Mouse (Mus musculus): ENCODE data around the gene Prss56. TPM values are rescaled to one million over a fixed set of nuclear protein-coding genes. Genes with fewer than 3 reads are reported as not detected.

Prss56 gene
- polyA plus RNA-seq, 1 experiment, result not detected

GRCm38 (mm10) chr1:87226409-87227159 is 43.5 kb downstream of the Prss56 start:
- Histone ChIP-seq H3K4me3 (replicated peaks; ENCODE audit: control insufficient read depth, low read depth, low read length) (no peak overlapping the region), H3K27ac (ENCODE audit: control insufficient read depth, insufficient read depth, low read depth, low read length, poor library complexity) (no peak overlapping the region), H3K4me1 (ENCODE audit: control insufficient read depth, insufficient read depth, low read length) (no peaks in the 10 kb centered on the region)
- TF ChIP-seq POLR2A (IDR thresholded peaks at IDR 0.05; ENCODE audit: borderline replicate concordance, control insufficient read depth, low read depth, low read length), result no peak
- no peak for TF ChIP-seq CTCF (IDR thresholded peaks at IDR 0.05; ENCODE audit: control insufficient read depth, insufficient read depth, low read length)
- 97% methylated on average over 1 of the region's 1 CpGs for WGBS

- 94% methylated on average over 3 of the region's 3 CpGs for WGBS
These were observed 44.0 kb downstream of the Prss56 start for GRCm38 (mm10) chr1:87227160-87227550.

GRCm38 (mm10) chr1:87230606-87231005 is 47.5 kb downstream of the Prss56 start:
- no peak for TF ChIP-seq POLR2A (IDR thresholded peaks at IDR 0.05; ENCODE audit: borderline replicate concordance, control insufficient read depth, low read depth, low read length)
- TF ChIP-seq CTCF (IDR thresholded peaks at IDR 0.05; ENCODE audit: control insufficient read depth, insufficient read depth, low read length), result no peak
- no peak overlapping the region for H3K27ac ChIP-seq (ENCODE audit: control insufficient read depth, insufficient read depth, low read depth, low read length, poor library complexity)
- no peak overlapping the region for H3K4me3 ChIP-seq (replicated peaks; ENCODE audit: control insufficient read depth, low read depth, low read length)
- 80% methylated on average over 5 of the region's 5 CpGs for WGBS
- no peaks in the 10 kb centered on the region for H3K4me1 ChIP-seq (ENCODE audit: control insufficient read depth, insufficient read depth, low read length)

More at GRCm38 (mm10) chr1:87227160-87227550, 44.0 kb downstream of the Prss56 start:
- Histone ChIP-seq H3K4me3 (replicated peaks; ENCODE audit: control insufficient read depth, low read depth, low read length) (no peak overlapping the region), H3K27ac (ENCODE audit: control insufficient read depth, insufficient read depth, low read depth, low read length, poor library complexity) (no peak overlapping the region), H3K4me1 (ENCODE audit: control insufficient read depth, insufficient read depth, low read length) (no peaks in the 10 kb centered on the region)
- no peak for TF ChIP-seq POLR2A (IDR thresholded peaks at IDR 0.05; ENCODE audit: borderline replicate concordance, control insufficient read depth, low read depth, low read length)
- no peak for TF ChIP-seq CTCF (IDR thresholded peaks at IDR 0.05; ENCODE audit: control insufficient read depth, insufficient read depth, low read length)

GRCm38 (mm10) chr1:87232197-87232596 is 49.1 kb downstream of the Prss56 start:
- no peak overlapping the region for H3K4me3 ChIP-seq (replicated peaks; ENCODE audit: control insufficient read depth, low read depth, low read length)
- TF ChIP-seq CTCF (IDR thresholded peaks at IDR 0.05; ENCODE audit: control insufficient read depth, insufficient read depth, low read length) (no peak), POLR2A (IDR thresholded peaks at IDR 0.05; ENCODE audit: borderline replicate concordance, control insufficient read depth, low read depth, low read length) (no peak)
- 88% methylated on average over 7 of the region's 7 CpGs for WGBS
- H3K4me1 ChIP-seq (ENCODE audit: control insufficient read depth, insufficient read depth, low read length), result no peaks in the 10 kb centered on the region
- H3K27ac ChIP-seq (ENCODE audit: control insufficient read depth, insufficient read depth, low read depth, low read length, poor library complexity), result no peak overlapping the region

Other genes starting within 250 kb of the Prss56 start
- not detected in 2 replicates for gene Alppl2, start 93.4 kb upstream of the Prss56 start, polyA plus RNA-seq (2011; ENCODE audit: insufficient read depth, insufficient read length, low replicate concordance, missing spikeins)
- not detected in 2 replicates for gene Alpi, start 81.7 kb upstream of the Prss56 start, polyA plus RNA-seq (2011; ENCODE audit: insufficient read depth, insufficient read length, low replicate concordance, missing spikeins)
- gene Akp3, start 58.3 kb upstream of the Prss56 start, polyA plus RNA-seq (2011; ENCODE audit: insufficient read depth, insufficient read length, low replicate concordance, missing spikeins), result not detected in 2 replicates
- not detected in 2 replicates for gene Ecel1, start 26.8 kb upstream of the Prss56 start, polyA plus RNA-seq (2011; ENCODE audit: insufficient read depth, insufficient read length, low replicate concordance, missing spikeins)
- not detected in 2 replicates for gene Chrnd, start 7.3 kb downstream of the Prss56 start, polyA plus RNA-seq (2011; ENCODE audit: insufficient read depth, insufficient read length, low replicate concordance, missing spikeins)
- not detected in 2 replicates for gene Chrng, start 21.3 kb downstream of the Prss56 start, polyA plus RNA-seq (2011; ENCODE audit: insufficient read depth, insufficient read length, low replicate concordance, missing spikeins)
- gene Eif4e2, start 30.6 kb downstream of the Prss56 start, polyA plus RNA-seq (2011; ENCODE audit: insufficient read depth, insufficient read length, low replicate concordance, missing spikeins), result 47.4 and 67.2 TPM in 2 replicates
- not detected in 2 replicates for gene Efhd1, start 81.0 kb downstream of the Prss56 start, polyA plus RNA-seq (2011; ENCODE audit: insufficient read depth, insufficient read length, low replicate concordance, missing spikeins)
- gene Gigyf2, start 143.7 kb downstream of the Prss56 start, polyA plus RNA-seq (2011; ENCODE audit: insufficient read depth, insufficient read length, low replicate concordance, missing spikeins), result 39.0 and 95.1 TPM in 2 replicates
- gene Kcnj13, start 211.4 kb downstream of the Prss56 start, polyA plus RNA-seq (2011; ENCODE audit: insufficient read depth, insufficient read length, low replicate concordance, missing spikeins), result not detected in 2 replicates

Measured in bone marrow, adult 2 months (tissue).